In genomic region chr6:133553533-133553932, GRCm38 (mm10) we compare ENCODE assay signal across 20 mouse cellular contexts.
DNase-seq lines count a peak whose midpoint lies in the region; ATAC-seq and TF ChIP-seq lines count a peak whose summit lies in the region.
"Had no signal": no experiment of that assay in that cellular context is flagged by ENCODE, and none has a peak within 500 bp of the region (broad histone marks: within the 10 kb centered on the region; RNA-seq: fewer than 3 reads in every experiment).

No protein-coding gene starts in this region.

- H3K36me3 ChIP-seq in liver, embryonic 11.5 days (ENCODE audit: control insufficient read depth, insufficient read depth, low read length), result no peaks in the 10 kb centered on the region
- no peaks in the 10 kb centered on the region for H3K36me3 ChIP-seq in liver, embryonic 12.5 days
- no peaks in the 10 kb centered on the region for H3K36me3 ChIP-seq in intestine, embryonic 15.5 days
- H3K36me3 ChIP-seq in stomach, postnatal 0 days (ENCODE audit: control insufficient read depth, insufficient read depth, low read length), result no peaks in the 10 kb centered on the region
- no peaks in the 10 kb centered on the region for H3K36me3 ChIP-seq in kidney, embryonic 14.5 days (ENCODE audit: control insufficient read depth, insufficient read depth, low read length)
- H3K36me3 ChIP-seq: embryonic facial prominence, embryonic 10.5 days; heart, embryonic 13.5 days; hindbrain, embryonic 12.5 days had no signal

- 62% methylated on average over 5 of the region's 5 CpGs for WGBS in liver, embryonic 11.5 days
- WGBS in liver, embryonic 12.5 days (ENCODE audit: insufficient replicate concordance), result 44% methylated on average over 5 of the region's 5 CpGs
- whole genome bisulfite sequencing in intestine, embryonic 15.5 days, result 62% methylated on average over 5 of the region's 5 CpGs
- 74% methylated on average over 5 of the region's 5 CpGs for WGBS in stomach, postnatal 0 days
- 87% methylated on average over 5 of the region's 5 CpGs for whole genome bisulfite sequencing in kidney, embryonic 14.5 days

- H3K4me1 ChIP-seq in liver, embryonic 11.5 days (replicated peaks; ENCODE audit: control insufficient read depth, insufficient read depth, low read length), result no peaks in the 10 kb centered on the region
- H3K4me1 ChIP-seq in liver, embryonic 12.5 days, result no peaks in the 10 kb centered on the region
- no peaks in the 10 kb centered on the region for H3K4me1 ChIP-seq in intestine, embryonic 15.5 days (replicated peaks)
- H3K4me1 ChIP-seq in stomach, postnatal 0 days (replicated peaks; ENCODE audit: control insufficient read depth, insufficient read depth), result no peaks in the 10 kb centered on the region
- no peaks in the 10 kb centered on the region for H3K4me1 ChIP-seq in kidney, embryonic 14.5 days (ENCODE audit: control insufficient read depth, insufficient read depth, low read length)
- H3K4me1 ChIP-seq: embryonic facial prominence, embryonic 10.5 days; forebrain, embryonic 13.5 days; heart, embryonic 13.5 days; hindbrain, embryonic 12.5 days had no signal

- TF ChIP-seq CTCF in stomach, postnatal 0 days (IDR thresholded peaks at IDR 0.05; ENCODE audit: low read depth), result no peak

- TF ChIP-seq EP300 in stomach, postnatal 0 days (optimal IDR thresholded peaks at IDR 0.05), result no peak

- H3K9ac ChIP-seq in liver, embryonic 11.5 days (ENCODE audit: low read depth, low read length), result no peak overlapping the region
- no peak overlapping the region for H3K9ac ChIP-seq in liver, embryonic 12.5 days
- H3K9ac ChIP-seq in intestine, embryonic 15.5 days, result no peak overlapping the region
- no peak overlapping the region for H3K9ac ChIP-seq in stomach, postnatal 0 days (ENCODE audit: low read length)
- H3K9ac ChIP-seq in kidney, embryonic 14.5 days (ENCODE audit: low read depth, low read length), result no peak overlapping the region
- H3K9ac ChIP-seq: forebrain, embryonic 13.5 days; forebrain, postnatal 0 days; heart, embryonic 13.5 days; hindbrain, embryonic 12.5 days had no signal

- H3K4me2 ChIP-seq in liver, embryonic 11.5 days, result no peak overlapping the region
- H3K4me2 ChIP-seq in liver, embryonic 12.5 days, result no peak overlapping the region
- no peak overlapping the region for H3K4me2 ChIP-seq in intestine, embryonic 15.5 days (replicated peaks)
- no peak overlapping the region for H3K4me2 ChIP-seq in stomach, postnatal 0 days (replicated peaks; ENCODE audit: low read depth)
- H3K4me2 ChIP-seq in kidney, embryonic 14.5 days (replicated peaks; ENCODE audit: low read depth, low read length), result no peak overlapping the region
- H3K4me2 ChIP-seq: forebrain, embryonic 13.5 days; heart, embryonic 13.5 days; hindbrain, embryonic 12.5 days had no signal

- no peaks in the 10 kb centered on the region for H3K9me3 ChIP-seq in liver, embryonic 11.5 days (ENCODE audit: control insufficient read depth, low read length)
- H3K9me3 ChIP-seq in liver, embryonic 12.5 days (replicated peaks), result peaks cover 6% of the 10 kb centered on the region; the same call in 1 of the 2 replicates
- H3K9me3 ChIP-seq in intestine, embryonic 15.5 days, result no peaks in the 10 kb centered on the region
- no peaks in the 10 kb centered on the region for H3K9me3 ChIP-seq in stomach, postnatal 0 days (ENCODE audit: control insufficient read depth, low read length)
- no peaks in the 10 kb centered on the region; the same call in 1 of the 2 replicates for H3K9me3 ChIP-seq in kidney, embryonic 14.5 days (ENCODE audit: control insufficient read depth, low read length)

- H3K27me3 ChIP-seq in liver, embryonic 11.5 days (replicated peaks; ENCODE audit: control insufficient read depth, insufficient read depth, low read length), result no peaks in the 10 kb centered on the region
- H3K27me3 ChIP-seq in liver, embryonic 12.5 days (replicated peaks), result no peaks in the 10 kb centered on the region
- H3K27me3 ChIP-seq in intestine, embryonic 15.5 days (replicated peaks), result no peaks in the 10 kb centered on the region
- no peaks in the 10 kb centered on the region for H3K27me3 ChIP-seq in stomach, postnatal 0 days (ENCODE audit: control insufficient read depth, insufficient read depth, low read length)
- H3K27me3 ChIP-seq in kidney, embryonic 14.5 days (ENCODE audit: control insufficient read depth, insufficient read depth, low read length), result no peaks in the 10 kb centered on the region
- H3K27me3 ChIP-seq: forebrain, embryonic 13.5 days; heart, embryonic 13.5 days; hindbrain, embryonic 12.5 days; Patski had no signal

- H3K4me3 ChIP-seq in liver, embryonic 11.5 days (ENCODE audit: low read depth, low read length), result no peak overlapping the region
- no peak overlapping the region for H3K4me3 ChIP-seq in liver, embryonic 12.5 days
- H3K4me3 ChIP-seq in intestine, embryonic 15.5 days (replicated peaks), result no peak overlapping the region
- H3K4me3 ChIP-seq in stomach, postnatal 0 days (ENCODE audit: low read depth, low read length), result no peak overlapping the region
- no peak overlapping the region for H3K4me3 ChIP-seq in kidney, embryonic 14.5 days (ENCODE audit: low read length)
- H3K4me3 ChIP-seq: embryonic facial prominence, embryonic 10.5 days; forebrain, embryonic 13.5 days; heart, embryonic 13.5 days; hindbrain, embryonic 12.5 days had no signal

- H3K27ac ChIP-seq in liver, embryonic 11.5 days (ENCODE audit: low read depth, low read length), result no peak overlapping the region
- H3K27ac ChIP-seq in liver, embryonic 12.5 days, result no peak overlapping the region
- H3K27ac ChIP-seq in intestine, embryonic 15.5 days, result no peak overlapping the region
- H3K27ac ChIP-seq in stomach, postnatal 0 days (replicated peaks), result no peak overlapping the region
- no peak overlapping the region for H3K27ac ChIP-seq in kidney, embryonic 14.5 days (ENCODE audit: low read depth, low read length)
- H3K27ac ChIP-seq: embryonic facial prominence, embryonic 10.5 days; forebrain, embryonic 13.5 days; heart, embryonic 13.5 days; hindbrain, embryonic 12.5 days had no signal

- no peak for DNase-seq in liver, embryonic 11.5 days (ENCODE audit: low spot score)
- peak; percentile 19 for DNase-seq in stomach, postnatal 0 days (ENCODE audit: low spot score)
- DNase-seq in lung, postnatal 4 days, result no peak
- DNase-seq: adrenal gland, adult 2 months; adrenal gland, postnatal 25 days; cerebellum, adult 2 months; cerebellum, postnatal 10 days; forebrain, postnatal 0 days; gastrocnemius, postnatal 25 days; heart, postnatal 36 days had no signal

- ATAC-seq in liver, embryonic 11.5 days (replicated peaks; ENCODE audit: low FRiP score), result 0 out of 2 replicates have a peak, but pooled peaks have one; percentile 26
- no peak for ATAC-seq in liver, embryonic 12.5 days
- ATAC-seq in intestine, embryonic 15.5 days, result peak; percentile 55
- peak; percentile 60; the same call in 1 of the 2 replicates for ATAC-seq in stomach, postnatal 0 days (ENCODE audit: low FRiP score, low TSS enrichment)
- ATAC-seq in kidney, embryonic 14.5 days (ENCODE audit: low FRiP score, low TSS enrichment), result no peak
- no peak for ATAC-seq in megakaryocyte, adult 5-6 weeks (ENCODE audit: poor library complexity, severe bottlenecking)
- ATAC-seq: forebrain, embryonic 13.5 days; forebrain, postnatal 0 days; hindbrain, embryonic 16.5 days; Patski had no signal

Comparison
In these comparisons a context has a peak if more than half of its experiments do, and no peak if none do; other contexts are left out.
1. ATAC-seq: peak in liver, embryonic 11.5 days (single experiment), intestine, embryonic 15.5 days (single experiment) and stomach, postnatal 0 days (single experiment); none in liver, embryonic 12.5 days (single experiment), kidney, embryonic 14.5 days (single experiment) and megakaryocyte, adult 5-6 weeks (single experiment).